ENCODE assay signal across 1 mouse cellular context in the genomic region with DNA sequence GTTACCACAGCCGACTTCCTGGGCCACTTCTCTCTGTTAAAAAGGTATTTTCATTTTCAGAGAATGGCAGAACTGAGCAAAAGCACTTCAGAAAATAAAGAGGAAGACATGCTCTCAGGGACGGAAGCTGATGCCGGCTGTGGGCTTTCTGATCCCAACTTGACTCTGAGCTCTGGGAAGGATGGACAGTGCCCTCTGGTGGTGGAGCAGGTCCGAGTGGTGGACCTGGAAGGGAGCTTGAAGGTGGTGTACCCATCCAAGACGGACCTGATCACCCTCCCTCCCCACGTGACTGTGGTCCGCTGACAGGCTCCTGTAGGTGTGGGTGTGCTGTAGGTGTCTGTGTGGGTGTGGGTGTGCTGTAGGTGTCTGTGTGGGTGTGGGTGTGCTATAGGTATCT.
TF ChIP-seq lines count a peak whose summit lies in the region.

No protein-coding gene starts in this region.

TF ChIP-seq in C2C12, 6 proteins besides CTCF, POLR2A, EP300 and RAD21 (continued from another document):
- no peak for TF ChIP-seq CEBPB (IDR thresholded peaks at IDR 0.05; ENCODE audit: low read depth)
- no peak for TF ChIP-seq USF1 (IDR thresholded peaks at IDR 0.05; ENCODE audit: low read depth)
- no peak for TF ChIP-seq MYOD1 (IDR thresholded peaks at IDR 0.05; ENCODE audit: control insufficient read depth, insufficient read length, low read depth)
TF ChIP-seq in C2C12: peak in this region for 0.
